Mouse (Mus musculus): ENCODE data around the gene Lman2l. TPM values are rescaled to one million over a fixed set of nuclear protein-coding genes. Genes with fewer than 3 reads are reported as not detected.

Gene Lman2l
- total and polyA plus RNA-seq, 3 experiments: 7.0 to 19.7 TPM; not detected in 1

DNA sequence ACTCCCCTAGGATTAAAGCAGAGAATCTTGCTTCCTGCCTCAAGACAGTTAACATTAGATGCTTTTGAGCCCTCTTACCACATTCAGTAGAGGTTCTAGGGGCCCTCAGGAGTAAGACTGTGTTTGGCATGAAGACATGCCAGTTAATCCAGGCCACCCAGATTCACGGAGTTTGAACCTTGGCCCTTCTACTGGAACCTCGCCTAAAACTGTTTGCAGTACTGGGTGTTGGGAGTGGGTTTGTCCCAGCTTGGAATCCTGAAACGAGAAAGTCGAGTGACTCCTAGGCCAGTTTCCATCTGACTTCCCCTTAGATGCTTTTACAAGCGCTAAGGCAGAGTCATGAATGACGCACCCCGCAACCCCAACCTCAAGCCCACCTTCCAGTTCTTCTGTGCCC is 31.4 kb upstream of the Lman2l start:
- TF ChIP-seq ZMIZ1 (IDR thresholded peaks at IDR 0.05; ENCODE audit: low read depth, low read length) (no peak), MEF2A (IDR thresholded peaks at IDR 0.05; ENCODE audit: extremely low read depth, insufficient replicate concordance, low read depth, low read length, poor library complexity, severe bottlenecking) (no peak), TCF12 (IDR thresholded peaks at IDR 0.05; ENCODE audit: low read depth, low read length) (no peak), EP300 (IDR thresholded peaks at IDR 0.05; ENCODE audit: low read depth in 1 of 2, low read length in 2 of 2) (no peak), NELFE (IDR thresholded peaks at IDR 0.05; ENCODE audit: low read depth, low read length) (no peak), GABPA (IDR thresholded peaks at IDR 0.05; ENCODE audit: low read depth, low read length) (no peak), SIN3A (IDR thresholded peaks at IDR 0.05; ENCODE audit: low read length) (no peak), KAT2A (conservative IDR thresholded peaks at IDR 0.05; ENCODE audit: low read depth, low read length) (no peak), MAZ (IDR thresholded peaks at IDR 0.05; ENCODE audit: low read depth, low read length) (no peak)
- H3K9ac ChIP-seq (ENCODE audit: control insufficient read depth, low read depth, low read length, poor library complexity, severe bottlenecking): no peak overlapping the region
- peaks cover 0 to 18% of the 10 kb centered on the region in 2 experiments; a peak in 2 of 4 replicates for H3K36me3 ChIP-seq (ENCODE audit: control insufficient read depth in 1 of 2, insufficient read depth in 2 of 2, low read length in 2 of 2)
- H3K27ac ChIP-seq (ENCODE audit: control insufficient read depth, low read depth, low read length): no peak overlapping the region
- peaks cover 5 to 40% of the 10 kb centered on the region in 2 experiments for H3K4me1 ChIP-seq (ENCODE audit: control insufficient read depth in 1 of 2, insufficient read depth in 2 of 2, low read length in 2 of 2)
- no peaks in the 10 kb centered on the region for H3K27me3 ChIP-seq (ENCODE audit: control insufficient read depth in 1 of 2, insufficient read depth in 2 of 2, low read length in 2 of 2)
- H3K9me3 ChIP-seq (replicated peaks; ENCODE audit: insufficient read depth, low read length): no peaks in the 10 kb centered on the region
- no peak for DNase-seq (ENCODE audit: low read depth, low spot score)
- peaks cover 16% of the 10 kb centered on the region for H3K79me2 ChIP-seq (ENCODE audit: control insufficient read depth, insufficient read depth, low read length, poor library complexity)
- H3K4me3 ChIP-seq (ENCODE audit: control insufficient read depth in 1 of 2, insufficient read depth in 1 of 2, low read depth in 2 of 2, low read length in 2 of 2): no peak overlapping the region

DNA sequence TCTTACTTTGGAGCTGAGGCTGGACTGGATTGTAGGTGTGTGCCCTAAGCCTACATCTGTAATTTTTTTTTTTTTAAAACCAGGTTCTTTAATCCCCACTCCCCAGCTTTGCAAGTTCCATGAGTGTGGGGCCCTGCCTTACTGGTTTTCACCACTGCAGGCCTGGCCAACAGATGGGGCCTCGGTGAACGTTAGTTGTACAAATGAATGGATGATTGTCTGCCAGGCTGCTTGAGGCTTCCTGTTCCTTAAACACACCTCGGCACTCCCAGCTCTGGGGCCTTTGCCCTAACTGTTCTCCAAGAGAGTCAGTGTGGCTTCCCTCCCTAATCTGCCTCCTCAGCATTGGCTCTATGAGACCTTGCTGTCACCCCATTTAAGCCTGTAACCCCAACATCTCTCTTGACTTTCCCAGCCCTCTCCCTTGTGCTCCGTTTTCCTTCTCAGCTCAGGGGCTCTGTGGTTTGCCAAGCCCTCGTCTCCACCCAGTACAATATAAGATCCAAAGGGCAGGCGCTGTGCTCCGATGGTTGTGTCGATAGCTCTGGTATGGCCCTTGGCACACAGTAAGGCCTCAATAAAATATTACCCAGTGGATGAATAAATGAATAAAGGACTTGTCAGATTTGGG is 30.5 kb upstream of the Lman2l start:
- Histone ChIP-seq H3K9me3 (replicated peaks; ENCODE audit: insufficient read depth, low read length) (no peaks in the 10 kb centered on the region), H3K27me3 (ENCODE audit: control insufficient read depth in 1 of 2, insufficient read depth in 2 of 2, low read length in 2 of 2) (no peaks in the 10 kb centered on the region), H3K4me1 (ENCODE audit: control insufficient read depth in 1 of 2, insufficient read depth in 2 of 2, low read length in 2 of 2) (peaks cover 5 to 40% of the 10 kb centered on the region in 2 experiments), H3K36me3 (ENCODE audit: control insufficient read depth in 1 of 2, insufficient read depth in 2 of 2, low read length in 2 of 2) (peaks cover 0 to 18% of the 10 kb centered on the region in 2 experiments; a peak in 2 of 4 replicates), H3K27ac (ENCODE audit: control insufficient read depth, low read depth, low read length) (no peak overlapping the region), H3K79me2 (ENCODE audit: control insufficient read depth, insufficient read depth, low read length, poor library complexity) (peaks cover 16% of the 10 kb centered on the region), H3K9ac (ENCODE audit: control insufficient read depth, low read depth, low read length, poor library complexity, severe bottlenecking) (peak overlapping the region; percentile 12), H3K4me3 (ENCODE audit: control insufficient read depth in 1 of 2, insufficient read depth in 1 of 2, low read depth in 2 of 2, low read length in 2 of 2) (no peak overlapping the region)
- no peak for TF ChIP-seq ZMIZ1 (IDR thresholded peaks at IDR 0.05; ENCODE audit: low read depth, low read length)
- no peak for TF ChIP-seq CHD2 (IDR thresholded peaks at IDR 0.05; ENCODE audit: low read length)
- peak; percentile 26 for DNase-seq (ENCODE audit: low read depth, low spot score)

DNA sequence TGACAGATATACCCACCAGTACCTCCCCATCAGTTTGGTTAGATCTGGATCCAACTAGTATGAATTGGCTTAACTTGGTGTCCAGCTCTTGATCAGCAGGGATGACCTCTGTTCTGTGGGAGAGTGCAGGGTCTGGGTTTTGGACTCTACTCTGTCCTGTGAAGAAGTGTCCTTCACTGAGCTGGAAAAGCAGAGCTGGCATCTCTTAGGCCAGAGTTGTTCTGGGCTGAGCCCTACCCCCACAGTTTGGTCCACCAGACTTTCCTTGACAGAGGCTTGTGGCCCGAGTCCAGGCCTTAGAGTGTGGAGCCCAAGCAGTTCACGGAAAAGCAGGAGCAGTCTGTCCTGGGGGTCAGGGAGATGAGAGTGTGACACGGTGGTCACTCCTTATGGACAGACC is 29.6 kb upstream of the Lman2l start:
- Histone ChIP-seq H3K36me3 (ENCODE audit: control insufficient read depth in 1 of 2, insufficient read depth in 2 of 2, low read length in 2 of 2) (peaks cover 0 to 20% of the 10 kb centered on the region in 2 experiments; a peak in 2 of 4 replicates), H3K4me3 (ENCODE audit: control insufficient read depth in 1 of 2, insufficient read depth in 1 of 2, low read depth in 2 of 2, low read length in 2 of 2) (no peak overlapping the region), H3K79me2 (ENCODE audit: control insufficient read depth, insufficient read depth, low read length, poor library complexity) (peaks cover 16% of the 10 kb centered on the region), H3K27ac (ENCODE audit: control insufficient read depth, low read depth, low read length) (no peak overlapping the region), H3K9ac (ENCODE audit: control insufficient read depth, low read depth, low read length, poor library complexity, severe bottlenecking) (no peak overlapping the region), H3K4me1 (ENCODE audit: control insufficient read depth in 1 of 2, insufficient read depth in 2 of 2, low read length in 2 of 2) (peaks cover 5 to 44% of the 10 kb centered on the region in 2 experiments), H3K27me3 (ENCODE audit: control insufficient read depth in 1 of 2, insufficient read depth in 2 of 2, low read length in 2 of 2) (no peaks in the 10 kb centered on the region), H3K9me3 (replicated peaks; ENCODE audit: insufficient read depth, low read length) (no peaks in the 10 kb centered on the region)
- no peak for DNase-seq (ENCODE audit: low read depth, low spot score)
- TF ChIP-seq BHLHE40 (IDR thresholded peaks at IDR 0.05; ENCODE audit: borderline replicate concordance, low read depth, low read length): no peak
- TF ChIP-seq MYB (IDR thresholded peaks at IDR 0.05; ENCODE audit: low read depth, low read length): no peak
- TF ChIP-seq KAT2A (conservative IDR thresholded peaks at IDR 0.05; ENCODE audit: low read depth, low read length): no peak
- TF ChIP-seq GATA1 (IDR thresholded peaks at IDR 0.05; ENCODE audit: low read depth, low read length): no peak
- TF ChIP-seq E2F4 (IDR thresholded peaks at IDR 0.05; ENCODE audit: borderline replicate concordance, low read depth, low read length): no peak
- TF ChIP-seq MAX (IDR thresholded peaks at IDR 0.05; ENCODE audit: low read length): no peak
